Mouse (Mus musculus) urinary bladder, postnatal 14 days (tissue): ENCODE results near the gene Aifm2.

Experiments used
- DNase-seq: peaks from one replicate; pipeline ENCODE4 v3.0.0; 2021; ENCODE audit warnings: low spot score

Gene Aifm2

GRCm38 (mm10) chr10:61781461-61782128, 66.5 kb downstream of the Aifm2 start:
- DNase-seq = no peak

GRCm38 (mm10) chr10:61782799-61783611, 67.9 kb downstream of the Aifm2 start:
- DNase-seq = peak; percentile 74

- peak; percentile 63 for DNase-seq
Measured at GRCm38 (mm10) chr10:61783621-61784251, 68.7 kb downstream of the Aifm2 start, which contains the start of gene H2afy2. H2afy2 (minus strand) TSS chr10:61784147.

GRCm38 (mm10) chr10:61784414-61784813, 69.4 kb downstream of the Aifm2 start:
- DNase-seq = no peak

- DNase-seq = no peak
Measured at GRCm38 (mm10) chr10:61787541-61788313, 72.7 kb downstream of the Aifm2 start.

- DNase-seq = no peak
Measured at GRCm38 (mm10) chr10:61788499-61788898, 73.4 kb downstream of the Aifm2 start.
